Mouse (Mus musculus) forebrain, embryonic 14.5 days (tissue): ENCODE data around the gene C1qtnf6. TPM values are rescaled to one million over a fixed set of nuclear protein-coding genes. Genes with fewer than 3 reads are reported as not detected.

ENCODE experiments used
- ATAC-seq: fragments of 200-750 bp; cut with Nextera tagmentation; 2 replicates; pipeline ENCODE4 v1.8.0; 2017; ENCODE audit warnings: mild to moderate bottlenecking, moderate library complexity
- DNase-seq: peaks from one replicate; pipeline ENCODE4 v3.0.0-alpha.2; 2015; ENCODE audit warnings: low spot score
- H3K27ac ChIP-seq: fragments of 300-500 bp; sonication (generic); 2 replicates; pipeline ENCODE4 v1.5.1; 2014; ENCODE audit warnings: low read depth, mild to moderate bottlenecking, control low read depth, low read length, moderate library complexity
- H3K27me3 ChIP-seq: fragments of 300-500 bp; sonication (generic); replicated peaks from 2 replicates; pipeline ENCODE4 v1.6.1; 2014; ENCODE audit warnings: low read length, control low read depth, mixed read lengths; ENCODE audit not compliant: control insufficient read depth, insufficient read depth
- H3K36me3 ChIP-seq: fragments of 300-500 bp; sonication (generic); 2 replicates; pipeline ENCODE4 v1.6.1; 2014; ENCODE audit warnings: low read length, control low read depth; ENCODE audit not compliant: control insufficient read depth, insufficient read depth
- H3K4me1 ChIP-seq: fragments of 300-500 bp; sonication (generic); 2 replicates; pipeline ENCODE4 v1.6.1; 2014; ENCODE audit warnings: antibody characterized with exemption, low read length, control low read depth; ENCODE audit not compliant: control insufficient read depth, insufficient read depth
- H3K4me2 ChIP-seq: fragments of 300-500 bp; sonication (generic); 2 replicates; pipeline ENCODE4 v1.6.1; 2014; ENCODE audit warnings: mild to moderate bottlenecking, control low read depth, low read length
- H3K4me3 ChIP-seq: fragments of 300-500 bp; sonication (generic); 2 replicates; pipeline ENCODE4 v1.5.1; 2014; ENCODE audit warnings: low read depth, low read length, control low read depth
- H3K9ac ChIP-seq: fragments of 300-500 bp; sonication (generic); 2 replicates; pipeline ENCODE4 v1.6.1; 2014; ENCODE audit warnings: mild to moderate bottlenecking, low read length, control low read depth, moderate library complexity
- H3K9me3 ChIP-seq: fragments of 300-500 bp; sonication (generic); replicated peaks from 2 replicates; pipeline ENCODE4 v1.6.1; 2016; ENCODE audit warnings: low read length, control low read depth, mixed read lengths; ENCODE audit not compliant: control insufficient read depth
- WGBS: fragments of 180-500 bp; shearing (Covaris S2); extraction: QIAGEN DNeasy Blood & Tissue Kit; methylation state at CpG from one replicate; pipeline ENCODE4 v1.1.7; 2014; 5-methylcytosine and 5-hydroxymethylcytosine counted together
- polyA plus RNA-seq: library from polyadenylated mRNA; unstranded; fragments of >200 nt; fragmentation: Nextera tagmentation; extraction: Ambion mirVana; gene quantifications from 2 replicates; pipeline ENCODE4 v1.2.1, GENCODE M21; 2014

The C1qtnf6 gene
- polyA plus RNA-seq, 1 experiment from 2014 or later, result 8.6 TPM

- no peak overlapping the region for H3K4me3 ChIP-seq
- H3K27me3 ChIP-seq, result no peaks in the 10 kb centered on the region
- H3K9ac ChIP-seq, result no peak overlapping the region
- WGBS, result 88% methylated on average over 7 of the region's 7 CpGs
- H3K36me3 ChIP-seq, result no peaks in the 10 kb centered on the region
- no peak overlapping the region for H3K27ac ChIP-seq
- no peak overlapping the region for H3K4me2 ChIP-seq
- peaks cover 7% of the 10 kb centered on the region; the same call in 1 of the 2 replicates for H3K4me1 ChIP-seq
- H3K9me3 ChIP-seq, result no peaks in the 10 kb centered on the region
- DNase-seq (no peak), ATAC-seq (no peak)
Observed at GRCm38 (mm10) chr15:78511951-78512350, 19.3 kb downstream of the C1qtnf6 start.

DNA sequence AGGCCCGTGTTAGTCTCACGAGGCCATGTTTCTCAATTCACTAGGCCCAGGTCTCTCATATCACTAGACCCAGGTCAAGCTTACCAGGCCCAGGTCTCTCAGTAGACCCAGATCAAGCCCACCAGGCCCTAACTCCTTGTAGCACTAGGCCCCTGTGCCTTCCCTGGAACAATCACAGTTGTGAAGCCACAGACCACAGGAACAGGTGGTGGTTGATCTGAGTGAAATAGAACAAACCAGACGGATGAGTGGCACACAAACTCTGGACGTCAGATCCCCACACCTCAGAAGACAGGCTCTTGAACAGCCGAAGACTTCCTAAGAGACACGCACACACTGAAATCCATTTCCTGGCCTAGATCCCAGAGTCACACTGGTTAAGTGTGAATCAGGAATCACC, 20.5 kb downstream of the C1qtnf6 start:
- no peak for ATAC-seq
- Histone ChIP-seq H3K36me3 (no peaks in the 10 kb centered on the region), H3K4me3 (no peak overlapping the region), H3K27ac (no peak overlapping the region), H3K27me3 (no peaks in the 10 kb centered on the region), H3K4me2 (no peak overlapping the region), H3K9ac (no peak overlapping the region), H3K4me1 (peaks cover 7% of the 10 kb centered on the region; the same call in 1 of the 2 replicates), H3K9me3 (no peaks in the 10 kb centered on the region)
- 92% methylated on average over 6 of the region's 6 CpGs for WGBS
- DNase-seq, result no peak

DNA sequence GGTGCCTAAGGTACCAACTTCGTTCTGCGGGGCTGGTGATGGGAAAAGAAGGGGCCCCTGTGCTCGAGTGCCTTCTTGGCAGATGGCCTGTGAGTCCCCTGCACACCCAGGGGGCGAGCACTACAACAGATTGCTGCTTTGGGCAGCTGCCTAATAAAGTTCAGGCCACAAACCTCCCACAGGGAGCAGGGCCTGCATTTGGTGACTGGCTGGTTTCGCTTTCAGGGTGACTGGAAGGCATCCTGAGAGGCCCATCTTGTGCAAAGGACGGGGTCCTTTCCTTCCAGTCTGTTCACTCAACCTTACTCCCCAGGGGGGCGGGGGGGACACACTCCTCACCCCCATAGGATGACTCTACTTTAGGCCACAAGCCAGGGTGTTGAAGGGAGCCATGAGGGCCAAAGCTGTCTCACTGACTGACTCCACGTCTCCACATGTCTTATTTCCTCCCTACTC, 21.1 kb downstream of the C1qtnf6 start:
- no peaks in the 10 kb centered on the region for H3K9me3 ChIP-seq
- H3K36me3 ChIP-seq, result no peaks in the 10 kb centered on the region
- no peak overlapping the region for H3K27ac ChIP-seq
- no peak overlapping the region for H3K4me3 ChIP-seq
- no peak overlapping the region; the same call in 1 of the 2 replicates for H3K9ac ChIP-seq
- DNase-seq (no peak), ATAC-seq (no peak)
- 69% methylated on average over 8 of the region's 8 CpGs for WGBS
- no peaks in the 10 kb centered on the region for H3K27me3 ChIP-seq
- H3K4me1 ChIP-seq, result peaks cover 6% of the 10 kb centered on the region; the same call in 1 of the 2 replicates
- H3K4me2 ChIP-seq, result no peak overlapping the region

DNA sequence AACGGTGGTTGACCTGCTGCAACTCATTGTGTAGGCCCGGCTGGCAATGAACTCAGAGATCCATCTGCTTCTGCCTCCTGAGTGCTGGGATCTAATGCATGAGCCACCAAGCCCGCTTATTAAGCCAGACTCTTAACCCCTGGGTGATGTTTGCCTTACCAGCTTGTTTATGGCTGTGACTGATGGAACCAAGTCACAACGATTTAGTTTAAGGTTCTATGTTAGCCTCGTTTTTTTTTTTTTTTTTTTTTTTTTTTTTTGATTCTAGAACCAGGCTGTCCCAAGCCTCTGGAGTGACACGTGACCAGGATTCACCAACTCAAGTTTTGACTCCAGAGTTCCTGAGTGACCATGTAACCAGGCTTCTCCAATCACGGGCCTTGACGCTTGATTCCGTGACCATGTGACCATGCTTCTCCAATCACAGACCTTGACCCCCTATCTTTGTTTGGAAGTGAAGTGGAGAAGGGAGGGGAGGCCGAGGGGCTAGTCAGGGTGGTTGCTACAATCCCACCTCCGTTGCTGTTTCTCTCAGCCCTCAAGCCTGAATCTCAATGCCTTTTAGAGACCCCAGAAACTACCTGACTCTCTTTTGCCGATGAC, 21.8 kb downstream of the C1qtnf6 start:
- ATAC-seq, result no peak
- H3K27me3 ChIP-seq, result no peaks in the 10 kb centered on the region
- H3K27ac ChIP-seq, result no peak overlapping the region
- no peak overlapping the region for H3K4me3 ChIP-seq
- DNase-seq, result no peak
- no peak overlapping the region for H3K4me2 ChIP-seq
- 0 out of 2 replicates have a peak, but pooled peaks cover 2% of the 10 kb centered on the region for H3K9me3 ChIP-seq
- H3K4me1 ChIP-seq, result peaks cover 2% of the 10 kb centered on the region; the same call in 1 of the 2 replicates
- no peak overlapping the region for H3K9ac ChIP-seq
- no peaks in the 10 kb centered on the region for H3K36me3 ChIP-seq
- WGBS, result 48% methylated on average over 12 of the region's 12 CpGs

- 0 out of 2 replicates have a peak, but pooled peaks cover 2% of the 10 kb centered on the region for H3K9me3 ChIP-seq
- no peaks in the 10 kb centered on the region for H3K36me3 ChIP-seq
- ATAC-seq (no peak), DNase-seq (no peak)
- H3K27ac ChIP-seq, result no peak overlapping the region
- no peak overlapping the region for H3K4me3 ChIP-seq
- H3K27me3 ChIP-seq, result no peaks in the 10 kb centered on the region
- H3K4me1 ChIP-seq, result peaks cover 2% of the 10 kb centered on the region; the same call in 1 of the 2 replicates
- WGBS, result 50% methylated on average over 7 of the region's 7 CpGs
- no peak overlapping the region for H3K4me2 ChIP-seq
- no peak overlapping the region for H3K9ac ChIP-seq
Observed at GRCm38 (mm10) chr15:78508443-78508842, 22.8 kb downstream of the C1qtnf6 start.

DNA sequence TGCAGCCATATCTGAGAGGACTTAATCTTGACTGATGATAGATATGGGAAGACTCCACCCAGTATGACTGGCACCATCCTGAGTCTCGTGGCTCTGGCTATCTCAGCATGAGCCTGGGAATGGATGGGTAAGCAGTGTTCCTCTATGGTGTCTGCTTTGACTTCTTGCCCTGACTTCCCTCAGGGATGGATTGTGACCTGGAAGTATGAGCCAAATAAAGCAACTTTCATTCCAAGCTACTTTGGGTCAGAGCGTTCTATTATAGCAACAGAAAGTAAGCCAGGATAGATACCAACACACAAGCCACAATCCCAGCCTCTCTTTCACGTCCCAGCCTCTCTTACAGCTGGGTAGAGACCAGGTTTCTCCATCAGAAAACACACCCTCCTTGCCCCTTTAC, 25.7 kb downstream of the C1qtnf6 start:
- no peak overlapping the region for H3K27ac ChIP-seq
- WGBS, result 82% methylated on average over 3 of the region's 3 CpGs
- 0 out of 2 replicates have a peak, but pooled peaks cover 2% of the 10 kb centered on the region for H3K9me3 ChIP-seq
- DNase-seq, result no peak
- no peaks in the 10 kb centered on the region for H3K36me3 ChIP-seq
- no peak overlapping the region for H3K4me2 ChIP-seq
- H3K4me1 ChIP-seq, result peaks cover 2% of the 10 kb centered on the region; the same call in 1 of the 2 replicates
- H3K4me3 ChIP-seq, result no peak overlapping the region
- ATAC-seq, result no peak
- no peak overlapping the region for H3K9ac ChIP-seq
- no peaks in the 10 kb centered on the region for H3K27me3 ChIP-seq

- no peak overlapping the region for H3K27ac ChIP-seq
- 0 out of 2 replicates have a peak, but pooled peaks cover 2% of the 10 kb centered on the region for H3K9me3 ChIP-seq
- H3K4me1 ChIP-seq, result no peaks in the 10 kb centered on the region; the same call in 1 of the 2 replicates
- DNase-seq (no peak), ATAC-seq (no peak)
- H3K4me2 ChIP-seq, result no peak overlapping the region
- no peaks in the 10 kb centered on the region for H3K27me3 ChIP-seq
- no peak overlapping the region for H3K4me3 ChIP-seq
- no peak overlapping the region for H3K9ac ChIP-seq
- 92% methylated on average over 5 of the region's 5 CpGs for WGBS
- no peaks in the 10 kb centered on the region for H3K36me3 ChIP-seq
Observed at GRCm38 (mm10) chr15:78504816-78505215, 26.4 kb downstream of the C1qtnf6 start.

- no peak overlapping the region for H3K9ac ChIP-seq
- no peaks in the 10 kb centered on the region for H3K4me1 ChIP-seq
- no peak overlapping the region for H3K4me2 ChIP-seq
- no peaks in the 10 kb centered on the region for H3K36me3 ChIP-seq
- no peaks in the 10 kb centered on the region for H3K27me3 ChIP-seq
- ATAC-seq (no peak), DNase-seq (no peak)
- WGBS, result 80% methylated on average over 1 of the region's 1 CpGs
- 0 out of 2 replicates have a peak, but pooled peaks cover 2% of the 10 kb centered on the region for H3K9me3 ChIP-seq
- no peak overlapping the region for H3K27ac ChIP-seq
- no peak overlapping the region for H3K4me3 ChIP-seq
Observed at GRCm38 (mm10) chr15:78504013-78504412, 27.2 kb downstream of the C1qtnf6 start.

DNA sequence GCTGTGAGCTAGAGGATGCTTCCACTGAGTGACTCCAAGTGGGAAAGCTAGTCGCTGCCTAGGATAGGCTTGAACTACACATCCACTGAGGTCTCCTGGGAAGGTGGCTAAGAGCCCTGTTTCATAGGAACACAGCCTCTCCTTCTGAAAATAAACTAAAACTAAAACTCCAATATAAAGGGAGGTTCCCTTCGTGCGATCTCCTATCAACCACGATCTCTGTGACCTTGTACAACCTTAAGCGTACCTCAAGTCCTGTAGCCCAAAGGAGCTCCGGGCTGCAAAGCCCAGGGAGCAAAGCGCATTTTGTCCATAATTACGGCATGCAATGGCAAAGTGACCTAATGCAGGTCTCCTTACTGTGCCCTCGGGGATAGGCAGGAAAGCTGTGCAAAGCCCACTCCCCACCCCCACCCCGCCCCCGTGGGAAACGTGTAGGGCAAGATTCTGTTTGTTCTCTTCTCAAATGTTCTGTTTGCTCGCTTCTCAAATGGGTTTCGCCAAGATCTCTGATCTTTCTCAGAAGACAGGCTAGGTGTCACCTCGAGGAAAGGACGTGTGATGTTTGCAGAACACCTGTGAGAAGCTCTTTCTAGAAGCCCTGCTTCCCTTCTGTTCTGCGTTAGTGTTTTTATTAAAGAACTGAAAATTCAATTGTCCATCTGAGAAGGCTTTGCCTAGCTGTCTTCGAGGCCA, 28.6 kb downstream of the C1qtnf6 start:
- DNase-seq, result no peak
- no peak overlapping the region for H3K27ac ChIP-seq
- H3K9ac ChIP-seq, result no peak overlapping the region

More for the DNA sequence above, 28.6 kb downstream of the C1qtnf6 start:
- ATAC-seq, result no peak
- H3K4me1 ChIP-seq, result no peaks in the 10 kb centered on the region
- H3K4me2 ChIP-seq, result no peak overlapping the region
- 0 out of 2 replicates have a peak, but pooled peaks cover 2% of the 10 kb centered on the region for H3K9me3 ChIP-seq
- 88% methylated on average over 18 of the region's 18 CpGs for WGBS
- no peaks in the 10 kb centered on the region for H3K36me3 ChIP-seq
- no peak overlapping the region for H3K4me3 ChIP-seq
- no peaks in the 10 kb centered on the region for H3K27me3 ChIP-seq
